Mouse (Mus musculus): ENCODE results near the gene Gm10337. TPM values are rescaled to one million over a fixed set of nuclear protein-coding genes. Genes with fewer than 3 reads are reported as not detected.

Gene Gm10337
- polyA plus RNA-seq, 3 experiments from 2014 or later = not detected

Other genes with a start within 250 kb of the Gm10337 start
- 10 to 100 TPM; 15.5 to 18.4 (median 18.3) TPM for gene Rarg, start 246.2 kb upstream of the Gm10337 start, polyA plus RNA-seq (2017; shearing (Covaris generic))
- not detected for gene Gm9918, start 233.2 kb upstream of the Gm10337 start, polyA plus RNA-seq (2017; shearing (Covaris generic))
- gene Mfsd5, start 224.3 kb upstream of the Gm10337 start, polyA plus RNA-seq (2017; shearing (Covaris generic)) = 10 to 100 TPM; 30.8 to 33.1 (median 31.8) TPM
- 10 to 100 TPM in 1 of 3 experiments, 1 to 10 TPM in 2; 1.9 to 17.9 (median 3.2) TPM for gene Espl1, start 207.5 kb upstream of the Gm10337 start, polyA plus RNA-seq (2017; shearing (Covaris generic))
- 1,000 to 10,000 TPM in 2 of 3 experiments, 100 to 1,000 TPM in 1; 936 to 1,841 (median 1,443) TPM for gene Pfdn5, start 177.6 kb upstream of the Gm10337 start, polyA plus RNA-seq (2017; shearing (Covaris generic))
- gene Myg1, start 172.0 kb upstream of the Gm10337 start, polyA plus RNA-seq (2017; shearing (Covaris generic)) = 100 to 1,000 TPM; 102 to 153 (median 123) TPM
- 10 to 100 TPM; 39.8 to 53.2 (median 43.1) TPM for gene Aaas, start 153.0 kb upstream of the Gm10337 start, polyA plus RNA-seq (2017; shearing (Covaris generic))
- not detected for gene Sp7, start 136.5 kb upstream of the Gm10337 start, polyA plus RNA-seq (2017; shearing (Covaris generic))
- 10 to 100 TPM; 19.1 to 23.3 (median 22.6) TPM for gene Sp1, start 97.6 kb upstream of the Gm10337 start, polyA plus RNA-seq (2017; shearing (Covaris generic))
- gene Amhr2, start 58.4 kb upstream of the Gm10337 start, polyA plus RNA-seq (2017; shearing (Covaris generic)) = not detected
- gene Prr13, start 44.7 kb upstream of the Gm10337 start, polyA plus RNA-seq (2017; shearing (Covaris generic)) = 1,000 to 10,000 TPM; 1,063 to 1,565 (median 1,138) TPM
- gene Pcbp2, start 33.2 kb upstream of the Gm10337 start, polyA plus RNA-seq (2017; shearing (Covaris generic)) = 100 to 1,000 TPM; 156 to 225 (median 201) TPM
- gene Map3k12, start 13.3 kb downstream of the Gm10337 start, polyA plus RNA-seq (2017; shearing (Covaris generic)) = 1 to 10 TPM; 6.6 to 10.0 (median 7.5) TPM
- 10 to 100 TPM; 22.8 to 34.5 (median 27.5) TPM for gene Tarbp2, start 14.5 kb downstream of the Gm10337 start, polyA plus RNA-seq (2017; shearing (Covaris generic))
- gene Npff, start 21.2 kb downstream of the Gm10337 start, polyA plus RNA-seq (2017; shearing (Covaris generic)) = 1 to 10 TPM; 1.1 to 6.1 (median 3.2) TPM
- under 1 TPM in 1 of 3 experiments, not detected in 2; 0.85 TPM for gene Gm28047, start 121.3 kb downstream of the Gm10337 start, polyA plus RNA-seq (2017; shearing (Covaris generic))
- 10 to 100 TPM; 20.8 to 59.2 (median 45.1) TPM for gene Atf7, start 121.7 kb downstream of the Gm10337 start, polyA plus RNA-seq (2017; shearing (Covaris generic))
- gene Atp5g2, start 168.6 kb downstream of the Gm10337 start, polyA plus RNA-seq (2017; shearing (Covaris generic)) = 10 to 100 TPM; 32.4 to 64.3 (median 37.5) TPM
- 10 to 100 TPM; 22.0 to 43.9 (median 37.8) TPM for gene Calcoco1, start 218.5 kb downstream of the Gm10337 start, polyA plus RNA-seq (2017; shearing (Covaris generic))

Data from inflammation-experienced regulatory T-cells, adult 6 months (primary cell).